Mouse (Mus musculus) thymus, postnatal 25 days (tissue): ENCODE data around the gene Il1r1.

ENCODE experiments used
- DNase-seq: peaks from one replicate; pipeline ENCODE4 v3.0.0; 2022

Il1r1 gene

DNA sequence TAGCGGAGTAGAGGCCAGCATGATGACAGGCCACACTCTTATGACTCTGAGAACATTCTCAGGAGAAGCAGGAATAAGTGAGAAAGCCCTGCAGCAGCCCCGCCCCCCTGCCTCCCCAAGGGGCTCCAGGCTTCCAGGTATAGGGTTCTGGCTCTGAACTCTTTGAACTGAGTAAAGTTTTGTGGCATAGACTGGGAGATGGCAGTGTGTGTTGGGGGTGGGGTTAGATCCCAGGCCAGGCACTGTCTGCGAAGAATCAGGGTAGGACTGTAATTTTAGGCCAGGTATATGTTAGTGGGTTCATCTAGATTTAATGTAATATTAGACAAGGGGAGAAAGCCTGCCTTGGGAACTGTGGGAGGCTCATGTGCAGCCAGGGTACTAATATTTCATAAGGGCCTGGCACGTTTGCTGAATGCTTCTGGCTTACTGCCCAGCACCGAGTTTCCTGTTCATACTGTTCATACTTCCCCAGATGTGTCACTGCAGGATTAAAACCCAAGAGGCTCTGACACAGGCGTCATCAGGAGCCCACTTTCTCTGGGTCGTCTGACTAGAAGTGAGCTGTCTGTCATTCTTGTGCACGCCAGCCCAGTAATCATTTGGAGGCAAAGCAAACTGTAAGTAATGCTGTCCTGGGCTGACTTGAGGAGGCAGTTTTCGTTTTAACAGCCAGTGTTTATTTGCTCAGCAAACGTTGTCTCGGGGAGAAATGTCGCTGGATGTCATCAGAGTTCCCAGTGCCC, at the start of gene Il1r1:
TSS of gene Il1r1 (plus strand) at position 542 of the 746 bp plus-strand sequence.
- no peak for DNase-seq

DNA sequence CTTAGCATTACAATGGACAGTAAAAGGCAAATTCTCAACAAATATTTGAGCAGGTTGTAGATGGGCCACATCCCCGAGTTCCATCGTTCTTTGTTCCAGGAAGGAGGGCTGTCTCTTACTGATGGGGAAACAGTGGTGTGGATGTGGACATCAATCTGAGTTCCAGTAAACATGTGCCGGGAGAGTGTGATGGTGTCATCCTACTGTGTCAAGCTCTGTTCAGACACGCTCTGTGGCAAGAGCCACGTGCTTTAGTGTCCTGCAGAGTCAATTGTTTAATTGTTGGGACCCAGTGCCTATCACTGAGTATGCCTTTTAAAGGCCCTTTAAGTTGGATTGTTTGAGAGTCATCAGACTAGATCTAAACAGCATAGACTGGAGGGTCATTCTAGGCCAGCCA, 49.8 kb upstream of the Il1r1 start:
- DNase-seq, result no peak

DNA sequence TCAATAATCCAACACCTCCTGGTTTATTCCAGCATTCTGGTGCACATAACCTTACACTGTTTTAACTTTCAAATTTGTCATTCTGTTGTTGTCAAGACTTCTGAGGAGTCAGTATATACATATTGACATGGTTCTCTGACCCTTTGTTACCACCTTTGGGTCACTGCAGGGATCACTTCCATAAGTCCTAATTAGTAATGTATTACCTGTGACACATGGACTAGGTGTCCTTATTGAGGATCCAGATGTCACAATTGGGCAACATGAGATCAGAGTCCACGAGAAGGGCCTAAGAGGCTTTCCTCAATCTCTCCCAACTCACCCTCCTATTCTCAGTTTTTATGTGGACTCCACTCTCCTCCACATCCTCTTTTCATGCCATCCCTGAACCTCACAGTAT, 49.1 kb upstream of the Il1r1 start:
- DNase-seq, result no peak

DNA sequence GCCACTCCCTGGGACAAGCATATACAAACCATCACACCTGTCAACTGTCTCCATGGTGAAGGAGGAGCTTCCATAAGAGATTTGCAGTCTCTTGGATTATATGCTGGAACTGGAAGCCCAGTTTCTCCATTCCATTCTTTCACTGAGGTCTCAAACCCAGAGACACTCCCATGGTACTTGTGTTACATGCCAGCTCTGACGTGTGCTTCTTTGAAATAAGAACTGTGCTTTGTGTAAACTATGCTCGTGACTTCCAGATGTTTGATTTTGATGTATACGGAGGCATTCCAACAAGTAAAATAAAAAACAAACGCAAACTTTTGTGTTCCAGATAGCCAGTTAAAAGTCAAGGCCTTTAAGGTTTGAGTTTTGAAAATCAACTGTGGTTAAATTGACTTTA, 45.8 kb upstream of the Il1r1 start:
- no peak for DNase-seq

DNA sequence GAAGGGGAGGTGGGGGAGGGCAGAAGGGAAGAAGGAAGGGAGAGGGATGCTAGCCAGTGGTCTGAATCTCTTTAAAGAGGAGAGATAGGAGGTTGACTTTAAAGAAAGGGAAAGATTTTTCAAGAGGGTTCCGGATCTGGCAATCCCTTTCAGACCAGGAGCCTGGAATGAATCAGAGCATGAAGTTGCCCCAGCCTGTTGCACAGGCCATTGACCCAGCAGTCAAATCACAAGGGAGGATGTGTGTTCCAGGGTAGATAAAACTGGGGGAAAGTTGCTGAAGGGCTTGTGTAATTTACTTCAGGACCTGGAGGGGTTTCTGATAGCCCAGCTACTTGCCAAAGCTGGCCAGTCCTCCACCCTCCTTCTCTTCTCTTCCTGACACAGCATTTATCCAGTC, 45.4 kb upstream of the Il1r1 start:
- no peak for DNase-seq

- DNase-seq, result no peak
These were observed 44.0 kb upstream of the Il1r1 start for GRCm38 (mm10) chr1:40180861-40181260.

GRCm38 (mm10) chr1:40181716-40182115, 43.2 kb upstream of the Il1r1 start:
- no peak for DNase-seq

- no peak for DNase-seq
These were observed 41.5 kb upstream of the Il1r1 start for GRCm38 (mm10) chr1:40183410-40183809.

GRCm38 (mm10) chr1:40187961-40188360, 36.9 kb upstream of the Il1r1 start:
- DNase-seq, result no peak

DNA sequence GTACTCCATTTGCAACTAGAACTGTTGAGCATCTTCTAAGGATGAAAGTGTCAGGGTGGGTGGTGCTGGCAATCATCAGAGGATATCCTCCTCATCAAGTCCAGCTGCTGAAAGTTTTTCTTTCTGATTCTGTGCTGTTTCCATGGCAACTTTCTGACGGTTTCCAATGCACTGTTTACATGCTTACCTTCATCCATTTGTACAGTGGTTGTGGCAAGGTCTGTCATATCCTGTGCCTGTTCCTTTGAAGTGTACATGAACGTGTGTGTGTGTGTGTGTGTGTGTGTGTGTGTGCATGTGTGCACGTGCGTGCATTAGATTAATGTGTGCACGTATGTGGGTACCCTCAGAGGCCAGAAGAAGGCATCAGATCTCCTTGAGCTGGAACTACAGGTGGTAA, 34.9 kb upstream of the Il1r1 start:
- DNase-seq, result no peak

DNA sequence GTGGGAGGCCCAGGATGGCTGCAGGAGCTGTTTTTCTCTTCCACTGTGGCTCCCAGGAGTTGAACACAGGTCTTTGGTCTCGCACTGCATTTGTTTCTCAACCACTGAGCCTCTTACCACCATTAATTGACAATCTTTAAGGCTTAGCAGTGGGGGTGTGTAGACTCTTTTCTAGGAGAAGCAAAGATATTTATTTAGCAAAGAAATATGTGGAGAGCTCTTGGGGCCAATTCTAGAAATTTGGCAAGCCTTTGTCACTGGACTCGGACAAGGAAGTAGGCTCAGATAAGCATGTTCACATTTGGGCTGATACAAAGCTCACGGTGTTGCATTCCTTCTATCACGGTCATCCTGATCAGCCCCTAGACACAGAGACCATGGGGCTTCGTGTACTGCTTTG, 34.0 kb upstream of the Il1r1 start:
- no peak for DNase-seq

- DNase-seq, result no peak
These were observed 30.6 kb upstream of the Il1r1 start for GRCm38 (mm10) chr1:40194279-40194678.

DNA sequence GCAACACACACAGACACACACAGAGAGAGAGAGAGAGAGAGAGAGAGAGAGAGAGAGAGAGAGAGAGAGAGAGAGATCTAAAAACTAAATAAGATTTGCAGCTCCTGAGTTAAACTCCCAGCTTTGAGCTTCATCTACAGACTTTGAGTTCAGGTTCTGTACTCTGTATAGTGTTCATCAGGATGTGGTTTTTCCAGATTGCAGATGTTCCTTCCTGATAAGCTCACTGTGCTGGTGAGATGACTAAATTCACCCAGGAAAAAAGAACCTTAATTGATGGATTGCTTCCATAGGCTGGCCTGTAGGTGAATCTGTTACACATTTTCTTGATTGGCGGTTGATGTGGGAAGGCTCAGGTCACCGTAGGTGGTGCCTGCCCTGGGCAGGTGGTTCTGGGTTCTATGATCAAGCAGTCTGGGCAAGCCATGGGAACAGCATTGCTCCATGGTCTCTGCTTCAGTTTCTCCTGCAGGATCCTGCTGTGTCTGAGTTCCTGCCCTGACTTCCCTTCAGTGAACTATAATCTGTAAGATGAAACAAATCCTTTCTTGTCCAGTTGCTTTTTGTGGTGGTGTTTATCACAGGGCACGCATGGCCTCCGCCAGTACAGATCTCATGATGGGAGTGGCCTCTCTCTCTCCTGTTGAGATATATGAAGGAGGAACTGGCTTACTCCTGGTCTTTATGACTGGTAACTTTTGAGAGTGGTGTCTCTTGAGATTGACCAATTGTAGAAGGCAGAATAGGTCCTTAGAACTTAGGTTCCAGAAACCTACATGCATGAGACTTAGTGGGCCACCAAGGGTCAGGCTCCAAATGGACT, 11.3 kb upstream of the Il1r1 start:
- DNase-seq, result no peak

GRCm38 (mm10) chr1:40217521-40217920, 7.4 kb upstream of the Il1r1 start:
- no peak for DNase-seq

GRCm38 (mm10) chr1:40218603-40219002, 6.3 kb upstream of the Il1r1 start:
- DNase-seq, result no peak

DNA sequence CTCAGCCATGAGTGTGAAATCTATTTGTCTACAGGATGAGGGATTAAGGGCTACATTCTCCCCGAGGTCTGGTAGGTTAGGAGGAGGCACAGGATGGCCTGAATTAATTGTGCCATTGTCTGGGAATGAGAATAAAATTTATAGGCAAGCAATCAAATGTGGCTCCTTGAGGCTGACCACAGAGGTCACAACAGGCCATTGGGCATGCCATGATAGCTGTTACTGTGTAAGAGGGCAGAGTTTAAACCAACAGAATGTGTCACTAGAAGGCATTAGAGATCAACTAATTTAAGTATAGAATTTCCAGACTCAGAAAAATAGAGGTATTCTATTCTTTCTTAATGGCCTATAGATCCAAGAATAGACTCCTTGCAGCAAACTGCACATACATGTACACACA, 4.3 kb upstream of the Il1r1 start:
- no peak for DNase-seq

DNA sequence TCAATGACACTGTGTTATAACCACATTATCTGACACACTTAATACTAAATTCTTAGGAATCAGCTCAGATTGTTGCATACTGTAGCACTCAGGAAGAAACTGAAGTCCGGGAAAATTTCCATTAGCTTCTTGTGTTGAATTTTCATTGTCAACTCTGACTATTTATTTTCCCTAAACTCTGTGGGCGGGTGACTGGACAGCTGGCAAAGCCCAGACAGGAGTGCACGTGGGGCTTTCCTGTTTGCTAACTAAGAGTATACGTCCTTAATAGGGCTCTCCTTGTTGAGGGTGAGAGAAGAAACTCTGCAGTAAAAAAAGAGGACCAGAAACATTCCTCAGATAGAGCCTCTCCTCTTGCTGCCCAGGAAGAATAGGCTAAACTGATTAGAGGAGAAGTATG, 3.0 kb upstream of the Il1r1 start:
- DNase-seq, result no peak

GRCm38 (mm10) chr1:40222680-40223079, 2.2 kb upstream of the Il1r1 start:
- DNase-seq, result no peak

DNA sequence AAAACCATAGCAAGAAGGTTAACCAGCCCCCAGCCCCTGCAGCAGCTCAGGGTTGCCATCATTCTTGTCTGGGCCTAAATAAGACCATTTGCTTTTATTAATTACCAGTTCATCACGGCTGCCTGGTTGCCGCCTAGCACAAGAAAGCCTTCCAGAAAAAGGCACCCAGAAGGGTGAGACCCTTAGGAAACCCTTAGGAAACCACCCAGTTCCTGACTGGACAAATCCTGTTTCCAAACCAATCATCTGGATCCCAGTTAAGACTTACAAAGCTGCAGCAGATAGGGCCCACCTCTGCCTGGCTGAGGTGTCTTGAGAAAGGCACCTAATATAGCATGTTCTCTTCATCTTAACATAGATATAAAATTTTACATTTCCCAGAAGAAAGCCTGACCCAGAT, 1.3 kb upstream of the Il1r1 start:
- DNase-seq, result no peak

- no peak for DNase-seq
These were observed 700 bp downstream of the Il1r1 start for GRCm38 (mm10) chr1:40225580-40225979.

GRCm38 (mm10) chr1:40229033-40229432, 4.2 kb downstream of the Il1r1 start:
- no peak for DNase-seq

DNA sequence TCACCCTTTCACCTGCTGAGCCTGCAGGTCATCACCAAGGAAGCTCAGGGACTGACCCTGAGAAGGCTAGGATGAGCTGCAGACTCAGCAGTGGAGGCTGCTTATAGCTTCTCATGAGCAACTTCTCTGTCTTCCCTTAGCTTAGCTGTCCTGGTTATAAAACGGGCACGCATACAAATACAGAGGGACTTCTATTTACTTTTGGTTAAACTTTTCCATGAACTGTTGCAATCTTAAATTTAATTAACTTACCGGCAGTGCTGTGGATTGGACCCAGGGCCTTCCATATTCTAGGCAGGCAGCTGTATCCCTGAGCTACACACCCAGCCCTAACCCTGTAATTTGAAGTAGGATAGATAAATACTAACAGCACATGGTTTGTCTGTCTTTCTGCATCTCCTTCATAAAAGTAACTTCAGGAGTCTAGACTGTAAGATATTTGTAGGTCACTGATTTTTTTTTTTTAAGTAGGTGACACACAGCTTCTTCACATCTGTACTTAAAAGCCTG, 4.9 kb downstream of the Il1r1 start:
- DNase-seq, result no peak

GRCm38 (mm10) chr1:40230336-40230735, 5.5 kb downstream of the Il1r1 start:
- no peak for DNase-seq

GRCm38 (mm10) chr1:40231116-40231515, 6.2 kb downstream of the Il1r1 start:
- no peak for DNase-seq
